Mouse (Mus musculus) fat pad, adult 2 months (tissue): ENCODE measurements around the gene Lig3.
"Not testable (repeated sequence)": the region's sequence is repeated elsewhere in the genome, so short reads cannot be mapped to it uniquely, and the experiment has no call there.

Experiments used
- DNase-seq: peaks from one replicate; pipeline ENCODE4 v3.0.0-alpha.2; 2011; ENCODE audit warnings: low read depth, low spot score; ENCODE audit errors: extremely low read depth

Lig3 gene

DNA sequence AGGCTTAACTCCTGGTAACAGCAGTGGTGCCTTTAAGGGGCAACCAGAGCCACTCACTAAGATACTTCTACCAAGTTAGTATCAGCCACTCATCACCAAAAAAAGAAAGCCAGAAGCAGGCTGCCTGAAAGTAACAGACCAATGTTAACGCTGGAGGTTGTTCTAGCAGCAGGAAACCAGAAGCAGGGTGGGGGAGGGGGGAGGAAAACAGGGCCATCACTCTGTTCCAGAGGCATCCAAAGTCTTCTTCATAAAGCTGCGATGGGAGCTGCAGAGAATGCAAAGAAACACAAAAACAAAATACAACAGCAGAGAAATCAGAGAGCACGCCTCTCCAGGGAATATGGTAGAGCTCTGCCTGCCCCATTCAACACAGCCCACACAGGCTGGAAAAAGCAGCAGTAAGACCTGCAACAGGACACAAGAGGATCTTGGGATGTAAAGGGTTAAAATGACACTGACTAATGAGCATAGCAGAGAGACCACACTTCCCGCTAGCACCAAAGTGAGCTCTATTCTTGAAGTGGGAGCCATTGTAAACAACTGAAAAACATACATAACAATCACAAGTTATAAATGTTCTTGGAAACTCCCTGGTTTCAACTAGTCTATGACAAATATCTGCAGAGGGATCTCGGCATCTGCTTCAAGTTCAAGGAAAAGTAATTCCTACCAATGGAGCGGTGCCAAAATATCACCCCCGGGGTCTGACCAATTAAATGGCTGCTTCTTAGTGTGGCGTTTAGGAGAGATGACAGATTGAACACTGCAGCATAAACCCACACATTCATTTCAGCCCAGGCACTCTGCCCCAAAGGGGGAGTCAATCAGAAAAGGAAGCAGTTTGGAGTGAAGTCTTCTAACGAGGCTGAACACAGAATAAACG is 50.3 kb downstream of the Lig3 start:
- no peak for DNase-seq

GRCm38 (mm10) chr11:82832402-82832801 is 51.5 kb downstream of the Lig3 start:
- not testable (repeated sequence) for DNase-seq

DNA sequence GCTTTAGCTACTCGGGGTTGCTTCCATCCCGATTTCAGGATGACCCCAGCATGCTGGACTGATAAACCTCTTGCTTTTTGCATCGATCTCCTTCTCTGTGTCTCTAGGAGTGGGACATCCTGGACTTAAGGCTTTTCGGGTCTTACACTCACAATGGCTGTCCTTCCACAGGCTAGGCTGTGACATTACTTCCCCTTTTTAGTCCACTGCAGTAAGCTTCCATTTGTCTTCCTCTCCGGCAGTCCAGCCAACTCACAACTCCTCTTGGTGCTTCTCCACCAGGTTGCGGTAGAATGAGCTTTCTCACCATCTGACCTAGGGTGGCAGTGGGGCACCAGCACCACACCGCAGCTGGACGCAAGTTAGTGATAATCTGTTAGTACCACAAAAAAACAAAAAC is 53.0 kb downstream of the Lig3 start:
- DNase-seq = no peak

GRCm38 (mm10) chr11:82834359-82834758 is 53.5 kb downstream of the Lig3 start:
- not testable (repeated sequence) for DNase-seq

DNA sequence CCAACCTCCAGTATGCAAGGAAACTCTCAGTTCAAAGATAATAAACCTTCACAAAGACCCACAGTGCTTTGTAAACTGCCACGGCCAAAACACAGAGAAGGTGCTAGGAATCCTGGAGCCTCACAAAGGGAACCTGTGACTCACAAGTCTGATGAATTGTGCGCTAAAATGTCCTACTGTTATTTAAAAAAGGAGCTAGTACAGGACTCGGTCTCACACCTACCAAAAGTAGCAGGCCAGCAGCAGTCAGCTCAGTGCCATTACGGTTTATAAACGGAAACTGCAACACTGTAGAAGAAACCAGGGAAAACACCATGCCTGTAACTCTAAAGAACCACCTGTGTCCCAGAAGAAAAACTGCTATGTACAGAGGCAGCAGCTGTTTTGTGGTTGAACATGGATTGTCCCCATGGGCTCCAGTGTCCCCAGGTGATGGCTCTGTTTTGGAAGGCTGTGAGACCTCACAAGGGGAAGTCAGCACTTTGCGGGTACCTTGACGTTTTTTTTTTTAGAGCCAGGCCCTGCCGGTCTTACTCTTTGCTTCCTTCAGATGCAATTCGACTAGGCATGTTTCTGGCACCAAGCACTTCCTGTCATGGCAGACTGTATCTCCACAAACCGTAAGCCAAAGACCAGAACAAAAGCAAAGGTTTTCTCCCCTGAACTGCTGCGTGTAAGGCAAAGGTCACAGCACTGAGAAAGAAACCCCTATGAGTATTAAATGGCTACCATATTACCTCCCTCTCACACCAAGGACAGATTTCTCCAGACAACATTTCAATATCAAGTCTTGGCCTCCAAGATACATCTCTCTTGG is 54.9 kb downstream of the Lig3 start:
- no peak for DNase-seq

- no peak for DNase-seq
Measured at GRCm38 (mm10) chr11:82837192-82837591, 56.3 kb downstream of the Lig3 start.

DNA sequence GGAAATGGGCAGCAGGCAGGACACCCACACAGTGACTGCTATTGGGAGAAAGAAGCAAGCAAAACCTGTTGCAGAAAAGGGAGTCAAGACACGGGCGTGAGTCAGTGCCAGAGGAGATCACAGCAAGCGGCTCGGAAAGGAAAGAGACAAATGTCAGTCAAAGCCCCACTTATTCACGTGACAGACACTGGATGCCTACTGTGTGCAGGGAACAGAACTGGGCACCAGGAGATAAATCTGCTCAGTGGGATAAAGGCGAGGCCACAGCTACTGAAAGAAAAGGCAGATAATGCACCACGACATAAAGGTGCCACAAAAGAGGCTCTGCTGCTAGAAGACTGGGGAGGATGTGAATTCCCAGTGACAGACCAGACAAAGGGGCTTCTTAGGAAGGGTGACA is 56.9 kb downstream of the Lig3 start:
- no peak for DNase-seq

- DNase-seq = no peak
Measured at GRCm38 (mm10) chr11:82838511-82838910, 57.6 kb downstream of the Lig3 start.

DNA sequence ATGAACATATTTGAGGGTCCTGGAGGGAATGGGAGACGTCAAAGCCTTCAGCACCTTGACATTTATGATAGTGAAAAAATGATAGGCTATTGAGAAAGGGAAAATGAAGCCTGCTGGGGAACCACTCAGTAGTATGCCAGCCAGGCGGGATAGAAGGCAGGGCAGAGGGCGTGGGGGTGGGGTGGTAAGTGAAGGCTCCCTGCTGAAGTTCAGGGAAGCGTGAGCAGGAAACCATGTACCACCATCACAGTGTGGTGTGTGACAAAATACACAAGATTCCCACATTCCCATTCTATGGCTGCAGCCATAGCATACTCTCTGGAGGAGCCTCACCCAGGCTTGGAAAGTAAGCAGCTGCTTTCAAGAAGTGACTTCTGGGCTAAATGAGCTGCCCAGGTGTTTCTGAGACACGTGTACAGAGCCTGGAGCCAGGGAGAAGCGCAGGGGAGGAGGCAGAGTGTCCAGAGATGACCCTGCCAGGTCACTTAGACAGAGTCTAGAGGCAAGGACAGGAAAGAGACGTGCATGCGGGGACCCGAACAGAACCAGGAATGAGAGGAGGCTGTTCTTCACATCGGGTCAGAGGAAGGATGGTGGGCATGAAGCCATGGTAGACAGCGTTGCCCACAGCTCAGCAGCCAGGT is 64.0 kb downstream of the Lig3 start:
- no peak for DNase-seq

GRCm38 (mm10) chr11:82845415-82846078 is 64.6 kb downstream of the Lig3 start:
- no peak for DNase-seq

GRCm38 (mm10) chr11:82846079-82846436 is 65.2 kb downstream of the Lig3 start:
- DNase-seq = no peak

- DNase-seq = no peak
Measured at GRCm38 (mm10) chr11:82846938-82847337, 66.0 kb downstream of the Lig3 start.

DNA sequence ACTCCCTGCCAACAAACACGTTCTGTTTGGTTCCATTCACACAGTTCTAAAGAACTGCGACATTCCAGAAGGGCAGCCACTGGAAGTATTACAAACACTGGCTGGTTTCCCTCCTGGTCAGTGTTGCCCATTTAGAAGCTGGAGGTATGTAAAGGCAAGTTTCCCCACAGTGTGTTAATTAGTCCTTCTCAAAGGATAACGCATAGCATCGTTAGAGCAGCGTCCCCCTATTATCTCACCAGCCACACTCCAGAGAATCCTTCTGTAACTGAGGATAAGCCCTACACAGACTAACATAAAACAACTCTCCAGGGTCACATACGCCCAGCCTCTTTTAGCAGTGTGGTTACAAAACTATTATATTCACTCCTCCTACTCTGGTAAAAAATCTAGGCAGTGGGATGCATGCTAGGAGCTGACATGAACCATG is 66.7 kb downstream of the Lig3 start:
- no peak for DNase-seq

GRCm38 (mm10) chr11:82850259-82850658 is 69.4 kb downstream of the Lig3 start:
- no peak for DNase-seq

DNA sequence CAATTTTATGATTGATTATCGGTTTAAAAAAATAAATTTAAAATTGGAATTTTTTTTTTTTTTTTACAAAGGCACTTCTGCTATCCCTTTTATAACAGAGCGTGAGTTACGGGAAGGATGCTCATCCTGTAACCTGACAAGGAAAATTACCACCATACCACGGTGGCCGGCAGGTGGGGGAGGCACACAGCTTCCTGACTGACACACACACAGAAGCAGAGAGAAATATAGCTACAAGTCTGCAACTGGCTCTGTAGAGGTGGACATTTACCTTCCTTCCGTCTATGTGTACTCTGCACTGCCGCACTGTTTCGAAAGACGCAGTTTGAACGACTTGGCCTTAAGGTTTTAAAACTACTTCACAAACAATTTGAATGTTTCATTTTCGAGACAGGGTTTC is 71.2 kb downstream of the Lig3 start:
- DNase-seq = no peak

DNA sequence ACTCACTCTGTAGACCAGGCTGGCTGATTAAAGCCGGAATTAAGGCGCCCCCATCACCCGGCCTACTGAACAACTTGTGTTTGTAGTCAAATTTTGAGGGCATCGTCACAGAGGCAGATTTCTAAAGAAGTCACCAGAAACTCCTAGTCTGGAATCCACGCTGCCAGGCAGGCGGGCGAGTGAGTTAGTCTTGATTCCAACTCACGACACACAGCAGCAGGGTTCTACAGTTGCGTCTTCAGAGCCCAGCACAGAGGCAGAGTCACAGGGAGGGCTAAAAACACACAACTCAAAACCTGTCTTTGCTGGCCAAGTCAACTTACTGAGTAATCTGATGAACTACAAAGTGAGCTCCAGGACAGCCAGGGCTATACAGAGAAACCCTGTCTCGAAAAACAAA is 71.6 kb downstream of the Lig3 start:
- no peak for DNase-seq

- DNase-seq = no peak
Measured at GRCm38 (mm10) chr11:82852958-82853357, 72.0 kb downstream of the Lig3 start.
